Mouse (Mus musculus): Measurements from ENCODE around the gene Ctnnal1.

DNA sequence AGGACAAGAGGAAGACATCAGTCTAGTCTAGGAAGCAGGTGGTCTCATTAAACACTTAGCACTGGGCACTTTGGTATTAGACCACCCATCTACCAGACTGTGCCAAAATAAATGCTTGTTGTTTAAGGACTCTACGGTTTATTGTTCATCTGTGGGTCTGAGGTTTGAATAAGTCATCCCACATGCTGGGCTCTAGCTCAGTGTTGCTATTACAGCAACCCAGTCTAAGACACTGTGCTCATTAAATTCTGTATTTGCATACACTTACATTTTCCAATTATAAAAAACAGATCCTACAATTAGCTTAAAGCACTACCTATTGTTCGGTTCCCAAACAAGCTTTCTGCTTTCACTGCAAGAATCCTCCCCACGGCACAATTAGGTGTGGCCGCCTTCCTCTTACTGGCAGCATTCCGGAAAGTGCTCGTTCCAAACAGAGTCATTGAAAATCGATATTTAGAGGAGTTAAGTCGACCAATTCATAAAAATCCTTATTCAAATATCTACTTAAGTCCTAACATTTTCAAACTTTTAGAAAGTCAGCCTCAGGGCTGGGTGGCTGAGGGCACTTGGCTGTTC, 8.5 kb downstream of the Ctnnal1 start:
- TF ChIP-seq EP300 (IDR thresholded peaks at IDR 0.05; ENCODE audit: insufficient read depth, low read depth, low read length): no peak
- TF ChIP-seq POLR2A (IDR thresholded peaks at IDR 0.05; ENCODE audit: insufficient read depth, low read depth, low read length): no peak
